Mouse (Mus musculus) megakaryocyte-erythroid progenitor cell, adult 5-6 weeks (primary cell): ENCODE measurements around the gene Slc1a4. TPM values are rescaled to one million over a fixed set of nuclear protein-coding genes. Genes with fewer than 3 reads are reported as not detected.

Experiments used
- ATAC-seq: replicated peaks from 2 replicates; pipeline ENCODE4 v1.8.0; 2016; ENCODE audit warnings: mild to moderate bottlenecking, inconsistent platforms; ENCODE audit not compliant: severe bottlenecking, poor library complexity, low FRiP score, low TSS enrichment
- total RNA-seq, 2 experiments: library from RNA; stranded (forward) in 1 of 2; stranded (reverse) in 1 of 2; fragments of 200-1000, 215-1000 nt in 1 of 2; fragments of >200 nt in 1 of 2; fragmentation: Nextera tagmentation in 1 of 2; gene quantifications; 2 replicates each; pipeline ENCODE4 v1.2.3; 2014 to 2017

Slc1a4 gene
- total RNA-seq, 2 experiments from 2014 or later = 2.1 to 2.9 TPM

DNA sequence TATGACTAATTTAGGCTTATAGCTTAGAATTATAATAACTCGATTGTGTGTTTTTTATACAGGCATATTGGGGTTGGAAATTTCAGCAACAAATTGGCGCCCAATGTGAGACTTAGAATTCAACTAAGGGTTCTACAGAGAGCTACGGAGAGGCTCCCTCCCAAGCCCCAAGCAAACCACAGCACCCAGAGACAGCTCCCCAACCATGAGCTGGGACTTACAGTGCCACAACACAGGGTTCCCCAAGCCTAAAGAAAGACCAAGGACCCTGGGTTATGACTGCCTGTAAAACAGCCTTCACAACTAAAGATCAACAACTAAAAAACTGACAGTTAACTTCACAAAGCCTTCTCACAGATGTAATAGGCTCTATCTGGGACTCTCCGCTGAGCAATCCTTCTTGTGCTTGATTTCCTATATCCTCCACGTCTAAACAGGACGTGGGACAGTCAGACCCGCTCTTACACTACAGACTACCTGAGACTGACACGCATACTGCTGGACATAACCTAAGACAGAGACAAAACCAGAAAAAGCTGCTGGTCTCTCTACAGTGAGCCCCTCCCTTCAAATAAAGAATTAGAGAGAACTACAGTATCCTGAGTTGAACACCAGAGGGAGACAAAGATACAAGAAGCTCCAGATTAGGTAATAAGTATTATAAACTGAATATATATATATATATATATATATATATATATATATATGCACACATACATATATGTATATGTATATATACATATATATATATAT lies 69.7 kb downstream of the Slc1a4 start:
- ATAC-seq = peak; percentile 68; the same call in 1 of the 2 replicates

DNA sequence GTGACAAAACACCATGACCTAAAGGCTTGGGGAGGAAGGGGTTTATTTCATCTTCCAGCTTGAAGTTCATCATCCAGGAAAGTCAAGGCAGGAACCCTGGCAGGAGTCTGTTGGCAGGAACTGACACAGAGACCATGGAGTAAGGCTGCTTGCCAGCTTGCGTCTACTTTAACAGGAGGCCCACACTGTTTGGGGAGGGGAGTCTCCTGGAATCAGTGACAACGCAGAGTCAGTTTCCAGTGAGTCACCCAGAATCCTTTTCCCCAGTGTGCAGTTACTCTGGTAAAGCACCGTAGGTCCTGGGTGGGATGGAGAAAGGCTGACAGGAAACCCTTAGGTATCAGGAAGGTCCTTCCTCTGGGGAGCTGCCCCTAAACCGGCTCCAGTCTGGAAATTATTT lies 77.7 kb downstream of the Slc1a4 start:
- no peak for ATAC-seq

DNA sequence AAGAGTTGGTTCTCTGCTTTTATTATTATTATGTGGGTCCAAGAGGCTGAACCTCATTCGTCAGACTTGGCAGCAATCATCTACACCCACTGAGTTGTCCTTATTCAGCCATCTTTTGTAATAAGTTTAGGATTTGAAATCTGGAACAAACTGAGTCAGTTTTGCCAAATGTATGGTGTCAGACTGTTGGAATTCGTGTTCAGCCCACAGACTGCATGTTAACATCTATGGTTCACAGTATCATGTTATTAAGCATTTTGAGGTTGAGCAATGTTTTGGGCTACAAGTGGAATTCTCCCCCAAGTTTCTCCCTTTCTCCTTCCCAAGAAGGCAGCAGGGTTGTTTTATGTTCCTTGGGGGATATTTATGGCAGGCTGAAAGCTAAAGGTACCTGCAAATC lies 79.4 kb downstream of the Slc1a4 start:
- ATAC-seq = no peak

Other genes with a start within 250 kb of the Slc1a4 start
- 87.7 and 120 TPM in 2 replicates for gene Actr2, start 219.8 kb downstream of the Slc1a4 start, total RNA-seq (2014; fragmentation: Nextera tagmentation)
- gene Actr2, start 219.8 kb downstream of the Slc1a4 start, total RNA-seq (2017) = 176 and 182 TPM in 2 replicates
- gene Rab1a, start 131.3 kb downstream of the Slc1a4 start, total RNA-seq (2014; fragmentation: Nextera tagmentation) = 69.5 and 81.8 TPM in 2 replicates
- 61.2 and 68.1 TPM in 2 replicates for gene Rab1a, start 131.3 kb downstream of the Slc1a4 start, total RNA-seq (2017)
- 22.6 and 22.7 TPM in 2 replicates for gene Cep68, start 83.3 kb downstream of the Slc1a4 start, total RNA-seq (2014; fragmentation: Nextera tagmentation)
- 24.9 and 25.7 TPM in 2 replicates for gene Cep68, start 83.3 kb downstream of the Slc1a4 start, total RNA-seq (2017)
- gene Sertad2, start 210.5 kb upstream of the Slc1a4 start, total RNA-seq (2014; fragmentation: Nextera tagmentation) = 10.0 and 11.8 TPM in 2 replicates
- 10.1 and 13.3 TPM in 2 replicates for gene Sertad2, start 210.5 kb upstream of the Slc1a4 start, total RNA-seq (2017)